Mouse (Mus musculus) MEL (cell line): Measurements from ENCODE around the gene Pex5. TPM values are rescaled to one million over a fixed set of nuclear protein-coding genes. Genes with fewer than 3 reads are reported as not detected.

Experiments used
- DNase-seq: peaks from one replicate; pipeline ENCODE4 v3.0.0; 2011; ENCODE audit warnings: low read depth, low spot score
- H3K27ac ChIP-seq: 2 replicates; pipeline ENCODE4 v1.5.1; 2012; ENCODE audit warnings: low read depth, mild to moderate bottlenecking, control low read depth, low read length, moderate library complexity; ENCODE audit not compliant: control insufficient read depth
- H3K27me3 ChIP-seq, 2 experiments: fragments of 150-350 bp in 1 of 2; sonication (generic) in 1 of 2; 2 replicates each; pipeline ENCODE4 v1.6.1; 2012; ENCODE audit warnings: low read length in 2 of 2, mild to moderate bottlenecking in 2 of 2, improper control_type of control experiment in 1 of 2, moderate library complexity in 1 of 2; ENCODE audit not compliant: insufficient read depth in 2 of 2, control insufficient read depth in 1 of 2
- H3K36me3 ChIP-seq, 2 experiments: 2 replicates each; pipeline ENCODE4 v1.6.1; 2012 to 2014; ENCODE audit warnings: low read length in 2 of 2, improper control_type of control experiment in 1 of 2, inconsistent platforms in 1 of 2, mild to moderate bottlenecking in 1 of 2; ENCODE audit not compliant: insufficient read depth in 2 of 2, control insufficient read depth in 1 of 2
- H3K4me1 ChIP-seq, 2 experiments: fragments of 150-350 bp in 1 of 2; sonication (generic) in 1 of 2; 2 replicates each; pipeline ENCODE4 v1.6.1; 2012; ENCODE audit warnings: low read length in 2 of 2, improper control_type of control experiment in 1 of 2, mild to moderate bottlenecking in 1 of 2; ENCODE audit not compliant: insufficient read depth in 2 of 2, control insufficient read depth in 1 of 2
- H3K4me3 ChIP-seq, 2 experiments: fragments of 150-350 bp in 1 of 2; sonication (generic) in 1 of 2; 2 replicates each; pipeline ENCODE4 v1.5.1; 2012; ENCODE audit warnings: low read depth in 2 of 2, low read length in 2 of 2, mild to moderate bottlenecking in 2 of 2, moderate library complexity in 2 of 2, control low read depth in 1 of 2, improper control_type of control experiment in 1 of 2; ENCODE audit not compliant: control insufficient read depth in 1 of 2, insufficient read depth in 1 of 2
- H3K79me2 ChIP-seq: 2 replicates; pipeline ENCODE4 v1.6.1; 2012; ENCODE audit warnings: mild to moderate bottlenecking, low read length, moderate library complexity; ENCODE audit not compliant: control insufficient read depth, poor library complexity, insufficient read depth
- H3K9ac ChIP-seq: 2 replicates; pipeline ENCODE4 v1.6.1; 2012; ENCODE audit warnings: low read depth, mild to moderate bottlenecking, control low read depth, low read length, moderate library complexity; ENCODE audit not compliant: control insufficient read depth, poor library complexity, severe bottlenecking
- H3K9me3 ChIP-seq: fragments of 150-350 bp; sonication (generic); replicated peaks from 2 replicates; pipeline ENCODE4 v1.6.1; 2012; ENCODE audit warnings: mild to moderate bottlenecking, low read length, improper control_type of control experiment, moderate library complexity; ENCODE audit not compliant: insufficient read depth
- CHD1 ChIP-seq: IDR thresholded peaks from 2 replicates; pipeline ENCODE4 v1.6.1; 2012; ENCODE audit warnings: low read depth, mild to moderate bottlenecking, inconsistent platforms, low read length, improper control_type of control experiment
- CTCF ChIP-seq, 3 experiments: IDR thresholded peaks in 2 of 3; conservative IDR thresholded peaks in 1 of 3; 2 replicates each; pipeline ENCODE4 v1.5.1; 2011 to 2012; ENCODE audit warnings: low read length in 3 of 3, low read depth in 2 of 3, mild to moderate bottlenecking in 2 of 3, improper control_type of control experiment in 1 of 3, inconsistent platforms in 1 of 3, mixed read lengths in 1 of 3, moderate library complexity in 1 of 3; ENCODE audit not compliant: control insufficient read depth in 1 of 3, insufficient read depth in 1 of 3, poor library complexity in 1 of 3, severe bottlenecking in 1 of 3
- ELF1 ChIP-seq: IDR thresholded peaks from 2 replicates; pipeline ENCODE4 v1.6.1; 2014; ENCODE audit warnings: low read depth, mild to moderate bottlenecking, inconsistent platforms, low read length, improper control_type of control experiment, moderate library complexity
- GABPA ChIP-seq: IDR thresholded peaks from 2 replicates; pipeline ENCODE4 v1.6.1; 2012; ENCODE audit warnings: low read depth, mild to moderate bottlenecking, inconsistent platforms, low read length, improper control_type of control experiment, moderate library complexity
- JUND ChIP-seq: IDR thresholded peaks from 2 replicates; pipeline ENCODE4 v1.6.1; 2011; ENCODE audit warnings: low read depth, mild to moderate bottlenecking, improper control_type of control experiment, low read length
- MAZ ChIP-seq: IDR thresholded peaks from 2 replicates; pipeline ENCODE4 v1.6.1; 2012; ENCODE audit warnings: low read depth, mild to moderate bottlenecking, inconsistent platforms, low read length, improper control_type of control experiment
- NRF1 ChIP-seq: IDR thresholded peaks from 2 replicates; pipeline ENCODE4 v1.6.1; 2014; ENCODE audit warnings: low read depth, mild to moderate bottlenecking, inconsistent platforms, low read length, improper control_type of control experiment, moderate library complexity; ENCODE audit not compliant: poor library complexity, insufficient read depth, severe bottlenecking
- POLR2A ChIP-seq, 2 experiments: IDR thresholded peaks; 2 replicates each; pipeline ENCODE4 v1.6.1; 2011 to 2012; ENCODE audit warnings: low read length in 2 of 2, mild to moderate bottlenecking in 2 of 2, control low read depth in 1 of 2, improper control_type of control experiment in 1 of 2, low read depth in 1 of 2, moderate library complexity in 1 of 2; ENCODE audit not compliant: control insufficient read depth in 1 of 2, insufficient read depth in 1 of 2, poor library complexity in 1 of 2
- POLR2AphosphoS5 ChIP-seq: IDR thresholded peaks from 2 replicates; pipeline ENCODE4 v1.6.1; 2012; ENCODE audit warnings: low read depth, borderline replicate concordance, mild to moderate bottlenecking, inconsistent platforms, low read length, moderate library complexity, mixed read lengths
- RAD21 ChIP-seq: IDR thresholded peaks from 2 replicates; pipeline ENCODE4 v1.6.1; 2011; ENCODE audit warnings: mild to moderate bottlenecking, low read depth, low read length, improper control_type of control experiment
- RCOR1 ChIP-seq: IDR thresholded peaks from 2 replicates; pipeline ENCODE4 v1.6.1; 2012; ENCODE audit warnings: low read depth, mild to moderate bottlenecking, inconsistent platforms, low read length, improper control_type of control experiment
- SIN3A ChIP-seq: IDR thresholded peaks from 2 replicates; pipeline ENCODE4 v1.6.1; 2012; ENCODE audit warnings: low read length, improper control_type of control experiment, inconsistent platforms
- SMC3 ChIP-seq: IDR thresholded peaks from 2 replicates; pipeline ENCODE4 v1.6.1; 2011; ENCODE audit warnings: low read depth, low read length, improper control_type of control experiment
- UBTF ChIP-seq: IDR thresholded peaks from 2 replicates; pipeline ENCODE4 v1.6.1; 2012; ENCODE audit warnings: low read depth, mild to moderate bottlenecking, inconsistent platforms, low read length, improper control_type of control experiment, moderate library complexity, borderline replicate concordance; ENCODE audit not compliant: insufficient read depth
- USF1 ChIP-seq: IDR thresholded peaks from 2 replicates; pipeline ENCODE4 v1.6.1; 2014; ENCODE audit warnings: low read depth, mild to moderate bottlenecking, inconsistent platforms, low read length, improper control_type of control experiment, moderate library complexity
- USF2 ChIP-seq, 2 experiments: IDR thresholded peaks; 2 replicates each; pipeline ENCODE4 v1.6.1; 2011 to 2012; ENCODE audit warnings: improper control_type of control experiment in 2 of 2, low read length in 2 of 2, borderline replicate concordance in 1 of 2, inconsistent platforms in 1 of 2, low read depth in 1 of 2, mild to moderate bottlenecking in 1 of 2; ENCODE audit not compliant: insufficient read depth in 1 of 2
- ZC3H11A ChIP-seq: IDR thresholded peaks from 2 replicates; pipeline ENCODE4 v1.6.1; 2012; ENCODE audit warnings: low read depth, mild to moderate bottlenecking, inconsistent platforms, low read length, improper control_type of control experiment
- ZMIZ1 ChIP-seq: IDR thresholded peaks from 2 replicates; pipeline ENCODE4 v1.6.1; 2012; ENCODE audit warnings: low read depth, mild to moderate bottlenecking, inconsistent platforms, low read length, improper control_type of control experiment, moderate library complexity
- ZNF384 ChIP-seq: IDR thresholded peaks from 2 replicates; pipeline ENCODE4 v1.6.1; 2012; ENCODE audit warnings: low read depth, mild to moderate bottlenecking, inconsistent platforms, low read length, improper control_type of control experiment
- polyA plus RNA-seq, 2 experiments: library from polyadenylated mRNA; stranded (reverse) in 1 of 2; unstranded in 1 of 2; fragments of >175 nt in 1 of 2; fragments of >200 nt in 1 of 2; gene quantifications; 2 replicates each; pipeline versions ENCODE4 v1.2.1 to v1.2.4; 2012; ENCODE audit warnings: low replicate concordance in 2 of 2, low read depth in 1 of 2; ENCODE audit not compliant: insufficient read length in 2 of 2, insufficient read depth in 1 of 2, missing spikeins in 1 of 2
- total RNA-seq: library from RNA; depleted of rRNA; stranded (reverse); fragments of 300-350 nt; gene quantifications from 2 replicates; pipeline ENCODE4 v1.2.3, GENCODE M21; 2012

The Pex5 gene
- total and polyA plus RNA-seq, 3 experiments: 63.0 to 63.1 TPM; not detected in 1

DNA sequence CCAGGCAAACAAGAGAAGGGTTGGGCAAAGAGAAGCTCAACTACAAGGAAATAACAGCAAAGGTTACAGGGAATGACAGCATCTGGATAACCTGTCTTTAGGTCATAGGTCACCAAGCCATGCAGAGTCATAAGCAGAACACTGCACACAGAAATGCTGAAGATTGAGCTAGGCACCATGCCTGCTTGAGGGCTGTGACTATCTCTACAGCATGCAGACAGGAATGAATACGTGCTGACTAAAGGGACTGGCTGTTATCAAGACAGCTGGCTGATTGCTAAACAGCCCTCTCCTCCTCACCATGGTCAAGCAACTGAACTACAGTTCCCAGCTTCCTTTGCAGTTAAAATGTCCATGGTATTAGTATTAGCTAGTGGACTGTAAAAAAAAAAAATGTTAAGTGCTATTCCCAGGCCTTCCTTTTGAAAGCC is 9.2 kb upstream of the Pex5 start (continued):
- peak; percentile 55; the same call in 1 of the 2 replicates for TF ChIP-seq ZNF384
- no peak for TF ChIP-seq NRF1
- peak; percentile 82 for TF ChIP-seq SIN3A
- no peak for TF ChIP-seq ZC3H11A
- no peak for TF ChIP-seq RAD21
- no peak for TF ChIP-seq SMC3
- no peak for TF ChIP-seq GABPA
- TF ChIP-seq USF1: no peak
- TF ChIP-seq, all 39 proteins: peak for 11

DNA sequence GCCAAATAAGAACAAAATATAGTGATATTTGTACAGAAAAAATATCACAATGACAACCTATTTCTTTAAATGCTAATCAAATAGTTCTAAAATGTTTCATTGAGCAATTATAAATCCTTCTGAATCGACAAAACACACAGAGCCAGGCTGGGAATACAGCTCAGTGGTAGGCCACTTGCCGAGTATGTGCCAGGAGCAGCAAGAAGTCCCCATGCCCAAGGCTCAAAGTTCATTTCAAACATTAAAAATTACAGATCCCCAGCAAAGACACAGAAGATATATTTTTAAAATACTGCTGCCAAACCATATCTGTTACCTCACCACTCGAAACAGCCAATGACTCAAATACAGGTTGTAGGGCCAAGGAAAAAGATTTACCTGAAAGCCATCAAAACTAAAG is 3.8 kb upstream of the Pex5 start:
- H3K4me3 ChIP-seq: no peak overlapping the region
- DNase-seq: no peak
- no peak overlapping the region for H3K9ac ChIP-seq
- peaks cover 10% of the 10 kb centered on the region for H3K79me2 ChIP-seq
- peaks cover 0 to 2% of the 10 kb centered on the region in 2 experiments; a peak in 1 of 4 replicates for H3K36me3 ChIP-seq
- TF ChIP-seq ZMIZ1 (no peak), RCOR1 (no peak), POLR2AphosphoS5 (no peak), MAZ (no peak), USF2 (IDR thresholded peaks at IDR 0.05; ENCODE audit: borderline replicate concordance in 1 of 2, insufficient read depth in 1 of 2, low read depth in 1 of 2, low read length in 2 of 2) (no peak), POLR2A (IDR thresholded peaks at IDR 0.05; ENCODE audit: control insufficient read depth in 1 of 2, insufficient read depth in 1 of 2, low read depth in 1 of 2, low read length in 2 of 2, poor library complexity in 1 of 2) (no peak), CHD1 (no peak), JUND (no peak), UBTF (no peak), ELF1 (no peak), ZNF384 (no peak), NRF1 (no peak), CTCF (IDR thresholded peaks at IDR 0.05 in 2 of 3, conservative IDR thresholded peaks at IDR 0.05 in 1 of 3; ENCODE audit: control insufficient read depth in 1 of 3, insufficient read depth in 1 of 3, low read depth in 2 of 3, low read length in 3 of 3, poor library complexity in 1 of 3, severe bottlenecking in 1 of 3) (no peak)
- H3K4me1 ChIP-seq: peaks cover 0 to under 1% of the 10 kb centered on the region in 2 experiments; a peak in 1 of 4 replicates
- H3K9me3 ChIP-seq: no peaks in the 10 kb centered on the region
- H3K27ac ChIP-seq: no peak overlapping the region
- H3K27me3 ChIP-seq: no peaks in the 10 kb centered on the region
